Mouse (Mus musculus): Measurements from ENCODE around the gene Lpin1.

The Lpin1 gene

DNA sequence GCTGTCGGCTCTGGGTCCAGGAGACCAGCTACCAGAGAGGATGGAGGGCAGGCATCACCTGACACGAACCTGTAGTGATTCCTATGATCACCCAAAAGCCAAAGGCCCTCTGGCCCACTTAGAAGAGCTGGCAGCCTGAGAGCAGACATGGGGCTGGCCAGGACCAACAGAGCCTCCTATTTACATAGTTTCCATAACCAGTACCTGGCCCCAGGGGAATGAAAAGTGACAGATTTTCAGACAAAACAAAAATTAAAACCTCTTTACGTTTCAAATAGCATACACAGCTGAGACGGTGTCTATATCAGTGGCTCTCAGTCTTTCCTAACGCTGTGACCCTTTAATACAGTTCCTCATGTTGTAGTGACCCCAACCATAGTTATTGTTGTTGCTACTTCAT lies 83.9 kb downstream of the Lpin1 start:
- no peak for DNase-seq (ENCODE audit: low spot score)

DNA sequence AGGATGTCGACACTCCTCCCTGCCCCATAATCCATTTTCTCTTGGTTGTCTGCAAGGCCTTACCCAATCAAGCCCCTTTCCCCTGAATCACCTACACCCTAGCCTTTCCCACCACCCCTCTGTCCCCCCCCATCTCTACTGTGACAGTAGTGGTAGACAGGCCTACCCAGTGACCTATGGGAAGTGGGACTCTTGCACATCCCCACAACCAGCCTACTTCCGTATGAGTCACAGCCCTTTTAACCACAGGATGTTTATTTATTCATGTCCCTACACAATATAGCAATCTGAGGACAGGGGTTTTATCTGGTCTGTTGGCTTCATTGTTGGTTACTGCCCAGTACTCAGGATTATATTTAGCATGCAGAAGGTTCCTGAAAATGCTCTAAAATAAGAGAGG lies 84.6 kb downstream of the Lpin1 start:
- DNase-seq (ENCODE audit: low spot score) = no peak

GRCm38 (mm10) chr12:16515183-16515582 lies 95.6 kb downstream of the Lpin1 start:
- no peak for DNase-seq (ENCODE audit: low spot score)

- no peak for DNase-seq (ENCODE audit: low spot score)
These were observed 97.8 kb downstream of the Lpin1 start for GRCm38 (mm10) chr12:16512991-16513390.

- DNase-seq (ENCODE audit: low spot score) = peak; percentile 48
These were observed 101.5 kb downstream of the Lpin1 start for GRCm38 (mm10) chr12:16509122-16509752.

DNA sequence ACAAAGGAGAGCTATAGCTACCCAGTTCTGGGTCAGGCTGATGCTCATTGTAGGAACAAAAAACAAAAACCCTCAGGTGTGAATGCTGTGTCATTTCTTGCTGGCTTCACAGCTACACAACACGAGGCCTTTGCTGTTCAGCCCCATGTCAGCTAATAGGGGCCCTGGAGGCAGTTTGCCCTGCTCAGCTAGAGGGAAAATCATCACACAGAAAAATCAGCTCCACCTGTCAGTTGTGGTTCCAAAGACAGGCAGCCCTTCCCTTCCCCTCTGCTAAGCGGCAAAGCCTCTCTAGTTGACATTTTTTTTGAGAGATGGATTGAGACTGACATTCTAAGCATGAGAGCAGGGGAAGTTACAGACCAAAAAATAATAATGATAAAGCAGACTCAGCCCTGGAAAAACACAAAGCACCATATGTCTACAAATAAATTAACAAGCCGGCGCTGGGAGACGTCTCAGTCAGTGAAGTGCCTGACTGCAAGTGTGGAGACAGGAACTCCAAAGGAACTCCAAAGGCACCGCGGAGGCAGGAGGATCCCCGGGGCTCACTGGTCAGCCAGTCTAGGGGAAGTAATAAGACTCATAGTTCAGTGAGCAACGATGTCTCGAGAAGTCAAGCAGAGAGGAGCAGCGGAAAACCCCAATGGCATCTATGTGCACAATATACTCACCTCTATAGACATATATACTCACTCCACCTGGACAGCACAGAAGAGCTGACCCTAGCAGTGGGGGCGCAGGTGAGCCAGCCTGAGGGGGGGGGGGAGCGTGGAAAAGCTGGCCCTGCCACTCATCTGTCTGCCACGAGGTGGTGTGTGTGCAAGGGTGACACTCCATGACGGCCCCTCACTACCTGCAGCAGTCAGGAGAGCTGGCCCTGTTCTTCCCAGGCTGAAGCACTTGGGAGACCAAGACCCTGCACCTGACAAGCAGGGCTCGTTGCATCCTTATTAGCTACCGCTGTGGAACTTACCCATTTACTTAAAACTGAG lies 103.7 kb downstream of the Lpin1 start:
- DNase-seq (ENCODE audit: low spot score) = no peak

- no peak for DNase-seq (ENCODE audit: low spot score)
These were observed 106.5 kb downstream of the Lpin1 start for GRCm38 (mm10) chr12:16504244-16504643.

DNA sequence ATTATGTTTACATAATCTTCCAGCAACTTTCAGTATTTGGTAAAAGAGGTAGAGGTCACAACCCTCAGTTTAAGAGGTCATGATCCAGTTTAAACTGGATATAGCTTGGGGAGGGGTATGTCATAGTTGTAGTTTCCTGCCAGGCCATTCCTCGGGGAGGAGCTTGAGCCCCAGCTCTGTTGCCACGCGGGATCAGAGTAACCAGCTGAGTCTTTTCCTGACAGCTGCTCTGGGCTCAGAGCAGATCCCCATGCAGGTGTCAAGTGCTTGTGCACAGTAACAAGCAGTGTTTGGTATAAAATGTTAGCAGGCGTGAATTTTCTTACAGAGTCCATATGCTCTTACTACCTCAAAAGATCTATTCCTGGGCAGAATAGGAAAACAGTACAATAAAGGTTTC lies 112.8 kb downstream of the Lpin1 start:
- no peak for DNase-seq (ENCODE audit: low spot score)

GRCm38 (mm10) chr12:16492713-16493112 lies 118.1 kb downstream of the Lpin1 start:
- DNase-seq (ENCODE audit: low spot score) = no peak

GRCm38 (mm10) chr12:16488899-16489298 lies 121.9 kb downstream of the Lpin1 start:
- DNase-seq (ENCODE audit: low spot score) = no peak

DNA sequence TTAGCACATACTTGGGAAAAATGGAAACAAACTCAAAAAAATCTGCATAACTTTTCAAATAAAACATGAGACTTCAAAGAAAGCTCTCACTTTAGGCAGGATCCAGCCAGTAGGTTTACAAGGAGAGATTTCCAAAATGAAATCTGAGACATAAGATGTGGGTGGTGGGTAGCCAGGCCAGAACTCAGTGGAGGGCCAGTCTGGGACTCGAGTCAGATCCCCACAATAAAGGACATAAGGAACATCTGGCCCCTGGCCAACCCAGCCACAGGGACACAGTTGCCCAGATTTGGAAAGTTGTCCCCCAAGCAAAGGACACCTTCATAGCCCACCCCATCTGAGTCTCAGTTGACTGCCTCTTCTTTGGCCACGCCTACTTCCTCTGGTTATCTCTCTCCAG lies 123.3 kb downstream of the Lpin1 start:
- DNase-seq (ENCODE audit: low spot score) = no peak

Measured in urinary bladder, postnatal 25 days (tissue).